Mouse (Mus musculus): ENCODE results near the gene Exoc8.

The Exoc8 gene

GRCm38 (mm10) chr8:124897386-124898250 lies at the start of gene Exoc8, which contains the start of gene Sprtn:
Gene Exoc8, minus strand, starts transcription at chr8:124897705.
Gene Sprtn, plus strand, starts transcription at chr8:124897886.
- peak; percentile 96 for DNase-seq (ENCODE audit: low read depth, low spot score)

- no peak for DNase-seq (ENCODE audit: low read depth, low spot score)
These were observed 46.9 kb upstream of the Exoc8 start for GRCm38 (mm10) chr8:124944406-124944805.

GRCm38 (mm10) chr8:124943801-124944200 lies 46.3 kb upstream of the Exoc8 start:
- no peak for DNase-seq (ENCODE audit: low read depth, low spot score)

GRCm38 (mm10) chr8:124937293-124937692 lies 39.8 kb upstream of the Exoc8 start:
- no peak for DNase-seq (ENCODE audit: low read depth, low spot score)

- no peak for DNase-seq (ENCODE audit: low read depth, low spot score)
These were observed 39.2 kb upstream of the Exoc8 start for GRCm38 (mm10) chr8:124936699-124937098.

GRCm38 (mm10) chr8:124935116-124935515 lies 37.6 kb upstream of the Exoc8 start:
- no peak for DNase-seq (ENCODE audit: low read depth, low spot score)

- no peak for DNase-seq (ENCODE audit: low read depth, low spot score)
These were observed 34.9 kb upstream of the Exoc8 start for GRCm38 (mm10) chr8:124932435-124932834.

GRCm38 (mm10) chr8:124930649-124931048 lies 33.1 kb upstream of the Exoc8 start:
- DNase-seq (ENCODE audit: low read depth, low spot score): no peak

GRCm38 (mm10) chr8:124930086-124930485 lies 32.6 kb upstream of the Exoc8 start:
- DNase-seq (ENCODE audit: low read depth, low spot score): no peak

- no peak for DNase-seq (ENCODE audit: low read depth, low spot score)
These were observed 31.5 kb upstream of the Exoc8 start for GRCm38 (mm10) chr8:124929006-124929405.

GRCm38 (mm10) chr8:124926351-124926771 lies 28.9 kb upstream of the Exoc8 start:
- no peak for DNase-seq (ENCODE audit: low read depth, low spot score)

GRCm38 (mm10) chr8:124925544-124926266 lies 28.2 kb upstream of the Exoc8 start:
- no peak for DNase-seq (ENCODE audit: low read depth, low spot score)

GRCm38 (mm10) chr8:124923971-124924652 lies 26.6 kb upstream of the Exoc8 start:
- DNase-seq (ENCODE audit: low read depth, low spot score): no peak

GRCm38 (mm10) chr8:124922490-124923089 lies 25.1 kb upstream of the Exoc8 start:
- no peak for DNase-seq (ENCODE audit: low read depth, low spot score)

- DNase-seq (ENCODE audit: low read depth, low spot score): no peak
These were observed 24.1 kb upstream of the Exoc8 start for GRCm38 (mm10) chr8:124921369-124922279.

- DNase-seq (ENCODE audit: low read depth, low spot score): no peak
These were observed 20.4 kb upstream of the Exoc8 start for GRCm38 (mm10) chr8:124917741-124918484.

- DNase-seq (ENCODE audit: low read depth, low spot score): no peak
These were observed 16.6 kb upstream of the Exoc8 start for GRCm38 (mm10) chr8:124914061-124914460.

GRCm38 (mm10) chr8:124911938-124912872 lies 14.7 kb upstream of the Exoc8 start:
- DNase-seq (ENCODE audit: low read depth, low spot score): no peak

GRCm38 (mm10) chr8:124910349-124910748 lies 12.8 kb upstream of the Exoc8 start:
- DNase-seq (ENCODE audit: low read depth, low spot score): no peak

All from CD4-positive helper T cell, adult 2 months (primary cell).